Mouse (Mus musculus): Measurements from ENCODE around the gene Agfg2.
"Not testable (repeated sequence)": the region's sequence is repeated elsewhere in the genome, so short reads cannot be mapped to it uniquely, and the experiment has no call there.

Gene Agfg2

DNA sequence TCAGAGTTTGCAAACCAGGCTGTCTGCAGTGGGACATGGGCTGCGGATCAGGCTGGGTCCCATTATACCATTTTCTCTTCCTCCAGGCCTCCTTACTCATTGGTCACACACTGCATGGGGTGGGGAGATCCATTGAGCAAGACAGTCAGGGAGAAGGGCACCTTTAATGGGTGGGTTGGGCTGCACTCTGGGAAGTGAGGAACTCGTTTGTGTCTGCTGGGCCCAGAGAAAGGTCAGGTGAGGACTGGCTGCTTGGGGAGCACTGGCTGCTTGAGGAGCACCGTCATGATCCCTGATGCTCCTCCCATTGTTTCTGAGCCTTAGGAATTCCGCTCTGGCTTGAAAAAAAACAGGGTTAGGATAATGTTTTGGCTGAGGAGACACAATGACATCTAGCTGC, 41.6 kb downstream of the Agfg2 start:
- DNase-seq, result no peak

DNA sequence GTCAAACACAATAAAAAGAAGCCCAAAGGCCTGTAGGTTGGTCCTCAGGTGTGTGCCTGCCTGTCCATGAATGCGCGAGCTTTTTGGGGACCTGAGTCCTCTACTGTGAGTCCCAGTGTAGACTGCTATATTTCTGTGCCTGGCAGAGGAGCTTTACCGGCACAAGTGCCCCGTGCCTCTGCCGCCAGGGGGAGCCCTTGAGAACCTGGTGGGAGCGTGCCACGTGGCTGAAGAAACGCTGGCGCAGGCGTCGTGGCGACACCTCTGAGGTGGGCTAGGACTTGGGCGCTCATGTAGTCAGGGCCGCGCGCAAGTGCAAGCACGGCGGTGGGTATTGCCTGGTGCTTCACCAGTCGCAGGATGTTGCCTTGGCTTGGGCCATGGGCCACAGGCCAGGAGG, 43.5 kb downstream of the Agfg2 start, which contains the start of gene Sap25:
Gene Sap25 (plus strand): TSS at position 281 of the 400 bp plus-strand sequence.
- no peak for DNase-seq

DNA sequence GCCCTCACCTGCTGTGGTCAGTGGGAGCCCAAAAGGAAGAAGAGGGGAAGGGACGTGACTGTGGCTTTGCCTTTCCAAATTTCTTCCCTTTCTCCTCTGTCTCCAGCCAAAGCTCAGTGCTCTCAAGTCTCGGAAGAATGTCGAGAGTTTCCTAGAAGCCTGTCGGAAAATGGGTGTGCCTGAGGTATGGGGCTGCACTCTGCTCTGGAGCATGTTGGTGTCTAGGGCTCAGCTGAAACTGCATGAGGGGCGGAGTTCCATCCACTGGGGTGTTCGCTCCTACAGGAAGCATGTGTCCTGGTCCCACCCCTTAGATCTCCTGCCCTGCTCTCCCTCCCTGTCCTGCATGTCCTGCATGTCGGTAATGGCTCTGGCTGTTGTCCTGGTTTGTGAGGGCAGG, 45.1 kb downstream of the Agfg2 start:
- DNase-seq, result no peak

DNA sequence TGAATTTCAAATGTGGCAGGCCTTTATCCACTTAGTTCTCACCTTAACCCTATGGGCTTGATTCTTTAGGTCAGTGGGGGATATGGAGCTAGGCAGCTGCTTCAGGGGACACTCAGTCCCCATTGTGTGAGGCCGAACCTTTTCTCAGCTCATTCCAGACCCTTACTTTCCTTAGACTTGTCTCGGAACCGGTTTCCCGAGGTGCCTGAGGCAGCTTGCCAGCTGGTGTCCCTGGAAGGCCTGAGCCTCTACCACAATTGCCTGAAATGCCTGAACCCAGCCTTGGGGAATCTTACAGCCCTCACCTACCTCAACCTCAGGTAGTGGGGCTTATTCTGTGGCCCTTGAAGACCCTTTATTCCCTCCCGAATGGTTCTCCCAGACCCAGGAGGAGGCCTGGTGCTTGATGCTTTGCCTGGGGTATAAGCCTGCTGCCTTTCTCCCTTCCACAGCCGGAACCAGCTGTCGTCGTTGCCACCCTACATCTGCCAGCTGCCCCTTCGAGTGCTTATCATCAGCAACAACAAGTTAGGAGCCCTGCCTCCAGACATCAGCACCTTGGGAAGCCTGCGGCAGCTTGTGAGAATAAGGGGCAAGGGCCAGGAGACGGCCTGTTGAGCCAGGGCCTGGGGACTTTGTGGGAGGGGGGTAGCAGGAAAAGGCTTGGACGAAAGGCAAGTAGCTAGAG, 51.0 kb downstream of the Agfg2 start:
- no peak for DNase-seq

DNA sequence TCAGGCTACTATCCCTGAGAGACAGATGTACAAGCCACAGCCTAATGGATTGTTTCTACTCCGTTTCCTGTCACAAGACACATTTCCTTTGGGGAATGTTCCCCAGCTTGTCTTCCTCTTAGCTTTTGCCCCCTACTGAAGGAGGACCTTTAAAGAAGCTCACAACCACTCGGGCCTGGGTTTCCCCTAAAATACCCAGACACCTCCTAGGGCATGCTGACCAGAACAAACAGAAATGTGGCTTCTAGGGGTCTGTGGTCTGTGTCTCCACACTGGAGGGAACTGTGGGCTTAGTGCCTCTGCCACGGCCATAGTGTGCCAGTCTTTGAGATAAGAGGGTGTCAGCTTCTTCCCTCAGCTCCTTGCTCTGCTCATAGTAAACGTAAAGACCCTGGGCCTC, 52.9 kb downstream of the Agfg2 start:
- DNase-seq, result no peak

DNA sequence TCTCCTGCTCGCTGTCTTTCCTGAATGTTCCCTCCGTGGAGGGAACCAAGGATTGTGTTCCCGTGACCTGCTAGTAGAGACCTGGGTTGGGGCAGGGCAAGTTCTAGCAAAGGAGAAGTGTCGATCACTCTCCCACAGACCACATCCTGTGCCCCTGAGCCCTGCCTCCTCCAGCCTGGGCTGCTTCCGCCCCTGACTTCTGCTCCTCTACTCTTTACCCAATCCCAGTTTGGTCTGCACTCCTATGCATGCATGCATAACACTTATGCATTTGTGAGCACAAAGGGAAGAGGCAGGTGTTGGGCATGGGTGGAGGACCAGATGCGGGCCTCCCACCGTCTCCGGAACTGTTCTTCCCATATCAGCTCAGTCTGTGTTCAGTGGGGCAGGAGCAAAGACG, 53.4 kb downstream of the Agfg2 start:
- no peak for DNase-seq

DNA sequence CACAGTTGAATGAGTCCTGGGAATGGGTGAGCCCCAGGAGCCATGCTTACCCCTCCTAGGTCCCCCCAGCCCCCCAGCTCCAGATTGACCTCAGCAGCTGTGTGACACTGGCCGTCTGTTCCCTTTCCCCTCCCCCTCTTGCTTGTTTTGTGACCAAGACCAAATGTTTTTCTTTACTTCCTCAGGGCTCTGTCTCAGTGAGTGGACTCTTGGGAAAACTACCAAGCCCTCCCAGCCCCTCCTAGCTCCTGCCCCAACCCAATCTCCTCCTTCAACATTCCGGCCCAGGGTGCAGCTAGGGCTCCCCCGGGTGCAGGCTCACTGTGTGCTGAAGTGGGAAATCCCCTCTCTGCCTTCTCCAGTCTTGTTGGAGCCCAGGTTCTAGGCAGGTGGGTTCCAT, 53.9 kb downstream of the Agfg2 start:
- DNase-seq, result peak; percentile 43

DNA sequence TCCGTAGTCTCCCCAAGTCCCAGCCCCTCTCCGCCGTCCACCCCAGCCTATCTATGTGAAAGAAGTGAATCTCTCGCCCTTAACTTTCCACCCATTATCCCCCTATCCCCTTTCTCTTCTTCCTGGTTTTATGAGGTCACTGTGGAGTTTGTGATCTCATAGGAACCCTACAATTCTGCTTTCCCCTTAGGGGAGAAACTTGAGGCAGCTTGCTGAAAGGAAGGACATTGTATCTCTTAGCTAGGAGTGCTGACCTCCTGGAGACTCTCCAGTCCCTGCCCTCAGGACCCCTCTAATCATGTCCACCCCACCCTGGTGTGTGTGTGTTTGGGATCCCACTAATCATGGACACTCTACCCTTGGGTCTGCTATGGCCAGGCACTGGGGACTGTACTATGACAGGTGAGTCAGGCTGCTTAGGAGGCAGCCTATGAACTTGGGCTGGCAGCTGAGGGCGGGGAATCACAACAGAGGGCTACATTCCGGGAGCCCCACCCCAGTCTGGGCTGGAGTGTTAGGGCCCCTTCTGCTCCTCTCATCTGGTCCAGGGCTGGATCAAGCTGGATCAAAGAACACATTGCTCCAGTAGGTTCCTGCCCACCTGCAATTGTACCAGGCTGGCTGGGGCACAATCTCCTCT, 54.5 kb downstream of the Agfg2 start:
- DNase-seq, result peak; percentile 45

DNA sequence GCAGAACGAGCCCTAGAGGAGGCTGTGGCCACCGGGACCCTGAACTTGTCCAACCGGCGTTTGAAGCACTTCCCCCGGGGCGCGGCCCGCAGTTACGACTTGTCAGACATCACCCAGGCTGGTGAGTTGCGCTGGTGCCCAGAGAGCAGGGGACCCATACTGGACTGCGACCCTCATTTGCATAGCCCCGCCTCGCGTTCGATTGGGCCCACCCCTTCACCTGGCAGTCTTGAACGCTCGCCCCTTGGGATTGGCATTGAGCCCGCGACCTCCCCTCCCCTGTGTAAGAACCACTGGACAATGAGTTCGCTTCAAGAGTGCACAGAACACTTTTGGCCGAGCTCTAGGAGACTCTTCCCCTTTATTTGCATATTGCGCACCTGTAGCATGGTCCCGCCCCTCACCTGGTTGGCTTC, 55.2 kb downstream of the Agfg2 start:
- no peak for DNase-seq

DNA sequence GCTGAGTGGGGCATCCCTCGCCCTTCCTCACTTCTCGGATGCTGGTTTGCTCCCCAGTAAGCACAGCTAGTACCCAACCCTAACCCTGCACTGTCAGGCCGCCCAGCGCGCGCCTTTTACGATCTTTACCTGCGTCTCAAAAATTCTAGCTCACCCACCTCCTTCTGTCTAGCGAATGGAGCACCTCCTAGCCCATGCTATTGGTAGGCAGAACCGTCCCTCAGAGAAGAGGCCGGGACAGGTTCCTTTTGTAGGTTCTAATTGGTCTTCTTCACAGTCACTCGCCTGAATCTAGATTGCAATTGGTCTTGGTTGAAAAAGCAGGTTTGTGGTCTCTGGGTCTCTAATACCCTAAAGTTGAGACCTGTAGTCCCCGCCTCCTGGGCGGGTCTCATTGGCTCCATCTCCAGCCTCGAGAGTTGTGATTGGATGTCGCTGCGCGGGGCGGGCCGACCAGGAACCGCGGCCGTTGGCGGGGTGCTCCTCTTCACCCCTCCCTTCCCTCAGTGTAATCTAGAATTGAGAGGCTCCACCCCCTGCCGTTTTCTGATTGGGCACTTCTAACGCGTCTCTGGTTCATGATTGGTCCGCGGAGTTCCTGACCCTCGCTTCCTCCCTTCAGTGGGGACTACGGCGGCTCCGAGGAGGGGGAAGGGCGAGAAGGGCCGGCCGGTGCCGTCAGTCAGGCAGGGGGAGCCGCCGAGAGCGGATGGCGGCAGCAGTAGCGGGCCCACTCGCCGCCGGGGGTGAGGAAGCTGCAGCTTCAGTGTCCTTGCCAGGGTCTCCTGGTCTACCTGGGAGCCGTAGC, 55.8 kb downstream of the Agfg2 start, which contains the start of the genes Fbxo24, Lrch4 and Gm20605:
Gene Fbxo24 (minus strand): TSS at position 505 of the 808 bp plus-strand sequence.
Gene Lrch4 (plus strand): TSS at position 624 of the 808 bp plus-strand sequence.
Gene Gm20605 (plus strand): TSS at position 678 of the 808 bp plus-strand sequence.
- peak; percentile 100 for DNase-seq

DNA sequence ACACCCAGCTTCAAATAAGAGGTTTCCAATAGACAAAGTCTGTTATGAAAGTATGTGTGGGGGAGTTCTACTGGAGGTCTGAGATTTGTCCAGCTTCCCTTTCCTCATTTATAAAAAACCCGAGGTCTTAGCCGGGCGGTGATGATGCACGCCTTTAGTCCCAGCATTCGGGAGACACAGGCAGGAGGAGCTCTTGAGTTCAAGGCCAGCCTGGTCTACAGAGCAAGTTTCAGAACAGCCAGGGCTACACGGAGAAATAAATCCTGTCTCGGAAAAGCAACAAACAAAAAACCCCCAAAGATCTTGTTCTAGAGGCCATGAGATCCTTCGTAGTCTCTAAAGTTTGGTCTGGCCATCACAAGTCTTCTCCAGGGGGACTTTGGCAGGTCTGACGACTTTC, 56.5 kb downstream of the Agfg2 start:
- DNase-seq, result no peak

DNA sequence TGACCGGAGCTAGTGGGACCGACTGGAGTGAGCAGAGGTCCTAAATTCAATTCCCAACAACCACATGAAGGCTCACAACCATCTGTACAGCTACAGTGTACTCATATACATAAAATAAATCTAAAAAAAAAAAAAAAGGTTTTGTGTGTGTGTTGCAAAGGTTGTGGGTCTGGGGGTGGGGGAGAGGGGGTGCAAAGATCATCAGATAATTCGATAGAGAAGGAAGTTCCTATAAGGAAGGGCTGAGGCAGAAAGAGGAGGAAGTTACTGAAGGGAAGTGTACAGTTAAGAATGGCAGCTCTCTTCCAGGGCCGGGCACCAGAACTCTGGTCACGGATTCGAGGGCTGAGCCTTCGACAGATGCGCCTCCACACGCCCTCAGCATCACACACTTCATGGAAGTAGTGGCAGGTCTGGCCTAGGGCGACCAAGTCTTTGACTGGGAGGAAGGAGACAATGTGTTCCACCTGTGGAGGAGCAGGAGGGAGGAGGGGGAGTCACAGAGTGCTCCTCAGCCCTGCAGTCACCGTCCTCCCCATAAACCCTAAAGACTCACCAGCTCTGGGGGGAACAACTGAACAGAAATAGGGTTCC, 60.5 kb downstream of the Agfg2 start:
- DNase-seq, result no peak

DNA sequence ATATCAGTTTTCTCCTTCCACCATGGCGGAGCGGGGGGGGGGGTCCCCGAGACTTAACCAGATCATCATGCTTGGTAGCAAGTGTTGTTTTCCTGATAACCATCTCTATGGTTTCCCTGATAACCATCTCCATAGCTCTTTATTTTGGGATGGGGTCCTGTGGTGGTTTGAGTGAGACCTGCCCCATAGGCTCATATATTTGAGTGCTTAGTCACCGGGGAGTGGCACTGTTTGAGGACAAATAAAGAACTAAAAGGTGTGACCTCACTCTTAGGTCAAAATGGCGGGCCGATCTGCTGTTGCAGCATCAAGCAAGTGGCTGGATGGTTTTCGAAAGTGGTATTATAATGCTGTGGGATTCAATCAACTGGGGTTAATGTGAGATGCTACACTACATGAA, 69.2 kb downstream of the Agfg2 start:
- DNase-seq, result no peak

DNA sequence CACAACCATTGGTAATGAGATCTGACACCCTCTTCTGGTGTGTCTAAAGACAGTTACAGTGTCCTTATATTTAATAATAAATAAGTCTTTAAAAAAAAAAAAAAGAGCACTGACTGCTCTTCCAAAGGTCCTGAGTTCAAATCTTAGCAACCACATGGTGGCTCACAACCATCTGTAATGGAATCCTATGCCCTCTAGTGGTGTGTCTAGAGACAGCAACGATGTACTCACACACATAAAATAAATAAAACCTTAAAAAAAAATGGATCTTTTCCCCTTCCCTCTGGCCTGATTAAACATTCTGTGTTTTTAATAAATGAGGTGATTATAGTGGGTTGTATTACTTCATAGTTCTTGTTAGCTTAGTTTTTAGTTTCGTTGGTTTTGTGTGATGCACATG, 69.6 kb downstream of the Agfg2 start:
- DNase-seq, result not testable (repeated sequence)

DNA sequence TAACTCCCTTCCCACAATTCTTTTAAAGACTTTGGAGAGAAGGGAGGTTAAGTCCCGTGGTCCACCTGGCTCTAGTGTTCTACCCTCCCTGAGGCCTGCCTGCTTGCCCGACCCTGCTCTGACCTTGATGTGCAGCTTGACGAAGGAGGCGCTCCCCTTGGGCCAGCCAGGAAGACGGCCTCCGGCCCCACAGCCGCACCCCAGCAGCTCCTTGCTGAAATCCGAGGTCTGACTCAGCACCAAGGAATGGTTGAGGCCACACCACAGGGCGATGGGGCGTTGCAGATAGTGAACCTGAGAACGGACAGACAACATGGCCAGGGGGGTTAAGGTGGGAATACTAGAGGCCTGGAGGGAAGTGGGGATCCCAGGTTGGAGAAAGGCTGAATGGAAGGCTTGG, 71.0 kb downstream of the Agfg2 start, which contains the start of gene Pcolce:
Gene Pcolce (minus strand): TSS at position 235 of the 400 bp plus-strand sequence.
- DNase-seq, result no peak

DNA sequence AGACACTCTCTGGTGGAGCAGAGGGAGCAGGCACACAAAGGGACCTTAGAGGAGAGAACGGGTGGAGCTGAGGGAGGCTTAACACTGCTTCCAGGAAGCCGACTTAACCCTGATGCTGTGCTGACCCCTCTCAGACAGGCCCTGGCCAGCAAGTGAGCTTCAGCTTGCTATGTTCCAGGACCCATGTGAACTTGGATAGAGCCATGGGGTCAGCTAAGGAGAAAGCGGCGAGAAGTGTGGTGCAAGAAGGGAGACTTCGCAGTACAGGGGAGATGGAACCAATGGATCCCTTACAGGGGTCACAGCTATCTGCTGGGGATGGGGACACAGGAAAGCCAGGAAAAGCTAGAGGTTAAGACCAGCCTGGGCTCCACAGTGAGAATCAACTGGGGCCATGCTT, 71.5 kb downstream of the Agfg2 start:
- DNase-seq, result no peak

DNA sequence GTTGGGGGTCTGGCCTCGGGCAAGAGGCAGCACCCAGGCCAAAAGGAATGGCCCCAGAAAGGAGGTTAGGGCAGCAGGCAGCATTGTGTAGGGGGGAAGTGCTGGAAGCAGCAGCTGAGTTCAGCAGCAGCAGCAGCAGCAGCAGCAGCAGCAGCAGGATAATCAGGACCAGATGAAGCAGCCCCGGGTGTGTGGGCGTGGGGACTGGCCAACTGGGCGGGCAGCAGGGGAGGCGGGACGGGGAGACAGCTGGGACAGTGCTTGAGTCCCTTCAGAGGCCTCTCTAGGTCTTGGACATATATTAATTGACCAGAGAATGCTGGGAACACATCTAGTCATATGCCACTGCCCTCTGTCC, 73.3 kb downstream of the Agfg2 start:
- DNase-seq, result no peak

DNA sequence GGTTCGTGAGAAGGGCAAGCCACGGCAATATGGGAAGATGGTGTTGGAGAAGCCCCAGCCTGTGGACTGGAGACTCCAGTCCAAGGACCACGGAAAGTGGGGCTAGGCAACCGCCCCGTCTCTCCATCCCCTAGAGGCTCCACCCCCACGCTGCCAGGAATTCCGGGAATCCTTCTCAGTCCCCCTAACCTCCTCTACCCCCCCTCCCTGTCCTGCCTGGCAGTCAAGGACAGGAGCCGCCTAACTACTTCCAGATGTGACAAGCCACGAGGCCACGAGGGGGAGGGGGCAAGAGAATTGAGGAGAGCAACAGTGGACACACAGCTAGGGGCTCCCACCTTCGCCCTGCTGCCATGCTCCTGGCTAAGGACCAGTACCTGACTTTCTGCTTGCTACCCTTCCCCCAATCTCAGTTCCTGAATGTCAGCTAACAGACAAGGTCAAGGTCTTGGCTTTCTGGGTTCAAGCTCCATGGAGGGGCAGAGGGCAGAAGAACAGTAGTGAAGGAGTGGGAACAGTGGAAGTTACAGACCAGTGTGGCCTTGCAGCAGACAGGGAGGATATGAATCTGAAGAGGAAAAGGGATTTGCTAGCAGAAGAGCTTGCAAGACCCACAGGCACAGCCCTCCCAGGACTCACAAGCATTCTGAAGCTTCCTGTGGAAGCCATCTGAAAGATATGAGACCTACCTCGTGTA, 73.8 kb downstream of the Agfg2 start:
- no peak for DNase-seq

DNA sequence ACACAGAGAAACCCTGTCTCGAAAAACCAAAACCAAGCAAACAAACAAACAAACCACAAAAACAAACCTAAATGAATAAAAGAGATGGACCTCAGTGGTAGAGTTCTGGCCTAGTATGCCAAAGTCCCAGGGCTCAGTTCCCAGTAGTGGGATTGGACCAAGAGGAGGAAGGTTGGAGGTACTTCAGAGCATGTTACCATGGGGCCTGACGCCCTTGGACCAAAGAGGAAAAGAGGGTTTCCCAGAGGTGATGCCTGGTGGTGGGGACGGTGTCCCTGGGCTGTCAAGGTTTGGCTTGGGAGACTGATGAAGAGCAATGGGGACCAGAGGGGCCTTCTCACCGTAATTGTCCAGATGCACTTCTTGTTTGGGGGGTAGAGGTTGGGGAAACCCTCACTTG, 74.5 kb downstream of the Agfg2 start:
- no peak for DNase-seq

DNA sequence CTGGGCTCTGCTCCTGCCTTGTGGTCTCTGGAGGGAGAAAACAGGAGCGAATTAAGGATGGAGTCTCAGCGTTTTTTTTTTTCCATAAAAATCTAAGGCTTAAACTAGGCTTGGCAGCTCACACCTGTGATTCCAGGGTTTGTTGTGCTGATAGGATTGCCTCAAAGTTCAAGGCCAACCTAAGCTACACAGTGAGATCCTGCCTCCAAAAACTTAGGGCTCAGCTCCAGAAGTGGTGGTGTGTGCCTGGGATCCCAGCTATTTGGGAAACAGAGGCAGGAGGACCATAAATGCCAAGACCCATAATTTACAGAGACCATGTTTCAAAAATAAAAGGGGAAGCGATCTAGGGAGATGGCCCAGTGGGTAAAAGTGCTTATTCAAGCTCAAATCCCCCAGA, 75.2 kb downstream of the Agfg2 start:
- no peak for DNase-seq

DNA sequence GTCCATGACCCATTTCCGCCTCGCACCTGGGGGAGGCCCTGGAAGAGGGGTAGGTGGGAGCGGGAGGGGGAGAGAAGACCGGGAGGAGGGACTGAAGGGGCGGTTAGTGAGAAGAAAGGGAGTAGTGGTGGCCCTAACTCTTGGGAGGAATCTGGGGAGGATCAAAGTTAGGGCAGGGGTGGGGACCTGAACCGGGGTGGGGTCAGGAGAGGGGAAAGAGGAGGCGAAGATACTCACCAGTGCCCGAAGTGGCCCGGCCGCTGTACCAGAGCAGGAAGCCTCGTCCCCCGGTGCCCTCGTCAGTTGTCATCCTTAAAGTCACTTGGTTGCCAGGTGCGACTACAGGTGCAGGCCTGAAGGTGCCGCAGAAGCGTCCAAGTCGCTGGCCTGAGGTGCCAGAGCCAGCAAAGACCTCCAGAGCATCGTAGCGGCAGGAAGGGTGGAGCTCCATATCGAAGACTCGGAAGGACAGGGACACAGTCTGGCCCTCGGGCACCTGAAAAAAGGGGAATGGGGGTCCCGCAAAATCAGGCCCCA, 75.8 kb downstream of the Agfg2 start:
- DNase-seq, result no peak

All from cerebellum, adult 11-12 months (tissue).